Mouse (Mus musculus): ENCODE measurements around the gene Bcl2l11. TPM values are rescaled to one million over a fixed set of nuclear protein-coding genes. Genes with fewer than 3 reads are reported as not detected.
"Not testable (repeated sequence)": the region's sequence is repeated elsewhere in the genome, so short reads cannot be mapped to it uniquely, and the experiment has no call there.

Bcl2l11 gene
- polyA plus RNA-seq, 1 experiment, result 10.2 TPM

- 67% methylated on average over 1 of the region's 1 CpGs for WGBS
Measured at GRCm38 (mm10) chr2:128096070-128096469, 29.8 kb upstream of the Bcl2l11 start.

GRCm38 (mm10) chr2:128098118-128098517 lies 27.7 kb upstream of the Bcl2l11 start:
- H3K4me3 ChIP-seq (replicated peaks; ENCODE audit: control insufficient read depth, low read depth, low read length); H3K4me1 ChIP-seq (ENCODE audit: control insufficient read depth, insufficient read depth, low read length); H3K27ac ChIP-seq (ENCODE audit: control insufficient read depth, insufficient read depth, low read depth, low read length, poor library complexity): not testable (repeated sequence)
- WGBS, result 85% methylated on average over 5 of the region's 5 CpGs

More at GRCm38 (mm10) chr2:128096070-128096469, 29.8 kb upstream of the Bcl2l11 start:
- Histone ChIP-seq H3K27ac (ENCODE audit: control insufficient read depth, insufficient read depth, low read depth, low read length, poor library complexity) (no peak overlapping the region), H3K4me1 (ENCODE audit: control insufficient read depth, insufficient read depth, low read length) (peaks cover 6% of the 10 kb centered on the region), H3K4me3 (replicated peaks; ENCODE audit: control insufficient read depth, low read depth, low read length) (no peak overlapping the region)
- no peak for TF ChIP-seq POLR2A (IDR thresholded peaks at IDR 0.05; ENCODE audit: borderline replicate concordance, control insufficient read depth, low read depth, low read length)
- TF ChIP-seq CTCF (IDR thresholded peaks at IDR 0.05; ENCODE audit: control insufficient read depth, insufficient read depth, low read length), result no peak

GRCm38 (mm10) chr2:128102086-128102485 lies 23.8 kb upstream of the Bcl2l11 start:
- Histone ChIP-seq H3K4me1 (ENCODE audit: control insufficient read depth, insufficient read depth, low read length) (no peaks in the 10 kb centered on the region; the same call in 1 of the 2 replicates), H3K4me3 (replicated peaks; ENCODE audit: control insufficient read depth, low read depth, low read length) (no peak overlapping the region), H3K27ac (ENCODE audit: control insufficient read depth, insufficient read depth, low read depth, low read length, poor library complexity) (no peak overlapping the region)
- no peak for TF ChIP-seq CTCF (IDR thresholded peaks at IDR 0.05; ENCODE audit: control insufficient read depth, insufficient read depth, low read length)
- TF ChIP-seq POLR2A (IDR thresholded peaks at IDR 0.05; ENCODE audit: borderline replicate concordance, control insufficient read depth, low read depth, low read length), result no peak
- 90% methylated on average over 9 of the region's 9 CpGs for WGBS

- 83% methylated on average over 5 of the region's 5 CpGs for WGBS
- no peaks in the 10 kb centered on the region for H3K4me1 ChIP-seq (ENCODE audit: control insufficient read depth, insufficient read depth, low read length)
- no peak overlapping the region for H3K4me3 ChIP-seq (replicated peaks; ENCODE audit: control insufficient read depth, low read depth, low read length)
- TF ChIP-seq POLR2A (IDR thresholded peaks at IDR 0.05; ENCODE audit: borderline replicate concordance, control insufficient read depth, low read depth, low read length) (no peak), CTCF (IDR thresholded peaks at IDR 0.05; ENCODE audit: control insufficient read depth, insufficient read depth, low read length) (no peak)
- no peak overlapping the region for H3K27ac ChIP-seq (ENCODE audit: control insufficient read depth, insufficient read depth, low read depth, low read length, poor library complexity)
Measured at GRCm38 (mm10) chr2:128104815-128105214, 21.0 kb upstream of the Bcl2l11 start.

GRCm38 (mm10) chr2:128105651-128106050 lies 20.2 kb upstream of the Bcl2l11 start:
- Histone ChIP-seq H3K27ac (ENCODE audit: control insufficient read depth, insufficient read depth, low read depth, low read length, poor library complexity) (no peak overlapping the region), H3K4me1 (ENCODE audit: control insufficient read depth, insufficient read depth, low read length) (no peaks in the 10 kb centered on the region), H3K4me3 (replicated peaks; ENCODE audit: control insufficient read depth, low read depth, low read length) (no peak overlapping the region)
- no peak for TF ChIP-seq POLR2A (IDR thresholded peaks at IDR 0.05; ENCODE audit: borderline replicate concordance, control insufficient read depth, low read depth, low read length)
- TF ChIP-seq CTCF (IDR thresholded peaks at IDR 0.05; ENCODE audit: control insufficient read depth, insufficient read depth, low read length), result no peak
- WGBS, result 85% methylated on average over 11 of the region's 11 CpGs

GRCm38 (mm10) chr2:128111537-128111936 lies 14.3 kb upstream of the Bcl2l11 start:
- H3K4me3 ChIP-seq (replicated peaks; ENCODE audit: control insufficient read depth, low read depth, low read length), result no peak overlapping the region
- WGBS, result 6% methylated on average over 9 of the region's 9 CpGs
- H3K4me1 ChIP-seq (ENCODE audit: control insufficient read depth, insufficient read depth, low read length), result no peaks in the 10 kb centered on the region
- no peak for TF ChIP-seq POLR2A (IDR thresholded peaks at IDR 0.05; ENCODE audit: borderline replicate concordance, control insufficient read depth, low read depth, low read length)
- TF ChIP-seq CTCF (IDR thresholded peaks at IDR 0.05; ENCODE audit: control insufficient read depth, insufficient read depth, low read length), result no peak
- H3K27ac ChIP-seq (ENCODE audit: control insufficient read depth, insufficient read depth, low read depth, low read length, poor library complexity), result no peak overlapping the region

- Histone ChIP-seq H3K27ac (ENCODE audit: control insufficient read depth, insufficient read depth, low read depth, low read length, poor library complexity) (no peak overlapping the region), H3K4me1 (ENCODE audit: control insufficient read depth, insufficient read depth, low read length) (no peaks in the 10 kb centered on the region), H3K4me3 (replicated peaks; ENCODE audit: control insufficient read depth, low read depth, low read length) (no peak overlapping the region)
- 71% methylated on average over 3 of the region's 3 CpGs for WGBS
- no peak for TF ChIP-seq POLR2A (IDR thresholded peaks at IDR 0.05; ENCODE audit: borderline replicate concordance, control insufficient read depth, low read depth, low read length)
Measured at GRCm38 (mm10) chr2:128114621-128115020, 11.2 kb upstream of the Bcl2l11 start.

GRCm38 (mm10) chr2:128115579-128115978 lies 10.3 kb upstream of the Bcl2l11 start:
- TF ChIP-seq CTCF (IDR thresholded peaks at IDR 0.05; ENCODE audit: control insufficient read depth, insufficient read depth, low read length) (no peak), POLR2A (IDR thresholded peaks at IDR 0.05; ENCODE audit: borderline replicate concordance, control insufficient read depth, low read depth, low read length) (no peak)
- no peak overlapping the region for H3K4me3 ChIP-seq (replicated peaks; ENCODE audit: control insufficient read depth, low read depth, low read length)
- H3K27ac ChIP-seq (ENCODE audit: control insufficient read depth, insufficient read depth, low read depth, low read length, poor library complexity), result no peak overlapping the region
- no peaks in the 10 kb centered on the region for H3K4me1 ChIP-seq (ENCODE audit: control insufficient read depth, insufficient read depth, low read length)
- 75% methylated on average over 4 of the region's 4 CpGs for WGBS

GRCm38 (mm10) chr2:128117605-128118004 lies 8.2 kb upstream of the Bcl2l11 start:
- TF ChIP-seq CTCF (IDR thresholded peaks at IDR 0.05; ENCODE audit: control insufficient read depth, insufficient read depth, low read length) (no peak), POLR2A (IDR thresholded peaks at IDR 0.05; ENCODE audit: borderline replicate concordance, control insufficient read depth, low read depth, low read length) (no peak)
- Histone ChIP-seq H3K4me1 (ENCODE audit: control insufficient read depth, insufficient read depth, low read length) (no peaks in the 10 kb centered on the region), H3K4me3 (replicated peaks; ENCODE audit: control insufficient read depth, low read depth, low read length) (no peak overlapping the region), H3K27ac (ENCODE audit: control insufficient read depth, insufficient read depth, low read depth, low read length, poor library complexity) (no peak overlapping the region)
- WGBS, result 78% methylated on average over 7 of the region's 7 CpGs

Measured in bone marrow, adult 2 months (tissue).